Mouse (Mus musculus): ENCODE measurements around the gene Teddm1b.

GRCm38 (mm10) chr1:153844042-153844441, 30.1 kb upstream of the Teddm1b start, which contains the start of gene Rgsl1:
- TF ChIP-seq EP300 (IDR thresholded peaks at IDR 0.05; ENCODE audit: insufficient read depth, low read depth, low read length) (no peak), CTCF (IDR thresholded peaks at IDR 0.05) (no peak), POLR2A (IDR thresholded peaks at IDR 0.05; ENCODE audit: insufficient read depth, low read depth, low read length) (no peak)
